Mouse (Mus musculus) intestine, embryonic 15.5 days (tissue): ENCODE measurements around the gene 2610008E11Rik. TPM values are rescaled to one million over a fixed set of nuclear protein-coding genes. Genes with fewer than 3 reads are reported as not detected.
"Not testable (repeated sequence)": the region's sequence is repeated elsewhere in the genome, so short reads cannot be mapped to it uniquely, and the experiment has no call there.

Experiments used
- ATAC-seq: fragments of 200-750 bp; cut with Nextera tagmentation; 2 replicates; pipeline ENCODE4 v1.8.0; 2017; ENCODE audit warnings: moderate TSS enrichment, moderate library complexity
- H3K27ac ChIP-seq: fragments of 300-500 bp; sonication (generic); 2 replicates; pipeline ENCODE4 v1.5.1; 2015; ENCODE audit warnings: mild to moderate bottlenecking, inconsistent platforms
- H3K27me3 ChIP-seq: fragments of 300-500 bp; sonication (generic); replicated peaks from 2 replicates; pipeline ENCODE4 v1.6.1; 2015; ENCODE audit warnings: inconsistent platforms
- H3K36me3 ChIP-seq: fragments of 300-500 bp; sonication (generic); 2 replicates; pipeline ENCODE4 v1.6.1; 2015; ENCODE audit warnings: inconsistent platforms
- H3K4me1 ChIP-seq: fragments of 300-500 bp; sonication (generic); replicated peaks from 2 replicates; pipeline ENCODE4 v1.6.1; 2015; ENCODE audit warnings: inconsistent platforms
- H3K4me2 ChIP-seq: fragments of 300-500 bp; sonication (generic); replicated peaks from 2 replicates; pipeline ENCODE4 v1.6.1; 2015; ENCODE audit warnings: mild to moderate bottlenecking, inconsistent platforms
- H3K4me3 ChIP-seq: fragments of 300-500 bp; sonication (generic); replicated peaks from 2 replicates; pipeline ENCODE4 v1.5.1; 2015; ENCODE audit warnings: inconsistent platforms
- H3K9ac ChIP-seq: fragments of 300-500 bp; sonication (generic); 2 replicates; pipeline ENCODE4 v1.6.1; 2015; ENCODE audit warnings: inconsistent platforms
- H3K9me3 ChIP-seq: fragments of 300-500 bp; sonication (generic); 2 replicates; pipeline ENCODE4 v1.6.1; 2016; ENCODE audit warnings: inconsistent platforms
- WGBS: fragments of 180-500 bp; shearing (Covaris S2); methylation state at CpG from one replicate; pipeline ENCODE4 v1.1.7; 2015; 5-methylcytosine and 5-hydroxymethylcytosine counted together
- polyA plus RNA-seq: library from polyadenylated mRNA; unstranded; fragments of >200 nt; fragmentation: Nextera tagmentation; extraction: Ambion mirVana; gene quantifications from 2 replicates; pipeline ENCODE4 v1.2.1, GENCODE M21; 2015

Gene 2610008E11Rik
- polyA plus RNA-seq, 1 experiment from 2014 or later, result 20.9 TPM

- not testable (repeated sequence) for H3K27me3 ChIP-seq, H3K4me2 ChIP-seq, H3K4me1 ChIP-seq, H3K9me3 ChIP-seq, H3K27ac ChIP-seq, ATAC-seq, H3K9ac ChIP-seq, H3K4me3 ChIP-seq, H3K36me3 ChIP-seq
- WGBS, result 85% methylated on average over 2 of the region's 2 CpGs
Measured at GRCm38 (mm10) chr10:79042457-79042856, 54.9 kb downstream of the 2610008E11Rik start.

- no peak within 1 kb of the TSS for H3K27ac ChIP-seq
- H3K27me3 ChIP-seq, result no peaks in the 10 kb centered on the region
- no peaks in the 10 kb centered on the region for H3K4me1 ChIP-seq
- no peak within 1 kb of the TSS for H3K9ac ChIP-seq
- no peaks in the 10 kb centered on the region for H3K9me3 ChIP-seq
- ATAC-seq, result no peak
- no peaks in the 10 kb centered on the region for H3K36me3 ChIP-seq
- H3K4me3 ChIP-seq, result no peak within 1 kb of the TSS
- no peak within 1 kb of the TSS for H3K4me2 ChIP-seq
Measured at GRCm38 (mm10) chr10:79028441-79028840, 69.0 kb downstream of the 2610008E11Rik start, which contains the start of gene Olfr57. Gene Olfr57, plus strand, starts transcription at chr10:79028741.

Other genes starting within 250 kb of the 2610008E11Rik start
- not detected in 2 replicates for gene Olfr1356, start 245.4 kb downstream of the 2610008E11Rik start, polyA plus RNA-seq
- not detected in 2 replicates for gene Olfr1355, start 222.1 kb downstream of the 2610008E11Rik start, polyA plus RNA-seq
- not detected in 2 replicates for gene Olfr1354, start 184.4 kb downstream of the 2610008E11Rik start, polyA plus RNA-seq
- gene Olfr8, start 147.0 kb downstream of the 2610008E11Rik start, polyA plus RNA-seq, result not detected in 2 replicates
- not detected in 2 replicates for gene Olfr1353, start 134.3 kb downstream of the 2610008E11Rik start, polyA plus RNA-seq
- gene Olfr1352, start 116.5 kb downstream of the 2610008E11Rik start, polyA plus RNA-seq, result not detected in 2 replicates
- not detected in 2 replicates for gene Olfr1351, start 85.1 kb downstream of the 2610008E11Rik start, polyA plus RNA-seq
- gene Olfr57, start 68.9 kb downstream of the 2610008E11Rik start, polyA plus RNA-seq, result not detected in 2 replicates
- not detected in 2 replicates for gene Vmn2r80, start 51.2 kb upstream of the 2610008E11Rik start, polyA plus RNA-seq
- not detected in 2 replicates for gene Vmn2r81, start 150.1 kb upstream of the 2610008E11Rik start, polyA plus RNA-seq